Mouse (Mus musculus) myocyte (in vitro differentiated cells): Measurements from ENCODE around the gene Mmrn2. TPM values are rescaled to one million over a fixed set of nuclear protein-coding genes. Genes with fewer than 3 reads are reported as not detected.

Experiments
- H3K27me3 ChIP-seq: one replicate; pipeline ENCODE4 v1.6.1; 2011; ENCODE audit not compliant: control insufficient read depth, insufficient read depth, insufficient read length
- H3K36me3 ChIP-seq: one replicate; pipeline ENCODE4 v1.6.1; 2011; ENCODE audit not compliant: control insufficient read depth, insufficient read depth
- H3K4me2 ChIP-seq: one replicate; pipeline ENCODE4 v1.6.1; 2011; ENCODE audit warnings: low read depth, control low read depth
- H3K4me3 ChIP-seq: one replicate; pipeline ENCODE4 v1.5.1; 2011; ENCODE audit warnings: mild to moderate bottlenecking, control low read depth, moderate library complexity
- H3K79me2 ChIP-seq: one replicate; pipeline ENCODE4 v1.6.1; 2011; ENCODE audit not compliant: control insufficient read depth, insufficient read depth
- H3ac ChIP-seq: one replicate; pipeline ENCODE4 v1.6.1; 2011; ENCODE audit not compliant: control insufficient read depth, insufficient read length
- CEBPB ChIP-seq: IDR thresholded peaks from 2 replicates; pipeline ENCODE4 v1.6.1; 2011; ENCODE audit warnings: mild to moderate bottlenecking, moderate library complexity; ENCODE audit not compliant: poor library complexity, insufficient read depth, severe bottlenecking
- E2F4 ChIP-seq: IDR thresholded peaks from one replicate; pipeline ENCODE4 v1.6.1; 2011; ENCODE audit warnings: mild to moderate bottlenecking, control low read depth, moderate library complexity; ENCODE audit not compliant: insufficient read depth
- MAX ChIP-seq: IDR thresholded peaks from one replicate; pipeline ENCODE4 v1.6.1; 2011; ENCODE audit warnings: low read depth, mild to moderate bottlenecking, control low read depth
- MYOD1 ChIP-seq, 3 experiments: IDR thresholded peaks; one replicate each; pipeline ENCODE4 v1.6.1; 2011; ENCODE audit warnings: control low read depth in 2 of 3, low read depth in 2 of 3, mild to moderate bottlenecking in 2 of 3, moderate library complexity in 1 of 3; ENCODE audit not compliant: insufficient read length in 2 of 3, control insufficient read depth in 1 of 3
- MYOG ChIP-seq, 3 experiments: IDR thresholded peaks; one replicate each; pipeline ENCODE4 v1.6.1; 2011; ENCODE audit warnings: control low read depth in 2 of 3, low read depth in 2 of 3, mild to moderate bottlenecking in 2 of 3; ENCODE audit not compliant: insufficient read length in 2 of 3, control insufficient read depth in 1 of 3, insufficient read depth in 1 of 3
- POLR2A ChIP-seq: IDR thresholded peaks from one replicate; pipeline ENCODE4 v1.6.1; 2011; ENCODE audit warnings: low read depth, mild to moderate bottlenecking, control low read depth, moderate library complexity; ENCODE audit not compliant: insufficient read length
- POLR2AphosphoS2 ChIP-seq: IDR thresholded peaks from one replicate; pipeline ENCODE4 v1.6.1; 2011; ENCODE audit warnings: low read depth, control low read depth; ENCODE audit not compliant: insufficient read length
- REST ChIP-seq: IDR thresholded peaks from one replicate; pipeline ENCODE4 v1.6.1; 2011; ENCODE audit warnings: mild to moderate bottlenecking, control low read depth, moderate library complexity; ENCODE audit not compliant: insufficient read depth, insufficient read length
- SRF ChIP-seq: IDR thresholded peaks from one replicate; pipeline ENCODE4 v1.6.1; 2011; ENCODE audit warnings: low read depth; ENCODE audit not compliant: control insufficient read depth, insufficient read length
- TCF12 ChIP-seq: IDR thresholded peaks from one replicate; pipeline ENCODE4 v1.6.1; 2011; ENCODE audit warnings: mild to moderate bottlenecking, control low read depth; ENCODE audit not compliant: poor library complexity, insufficient read depth, severe bottlenecking
- TCF3 ChIP-seq: IDR thresholded peaks from one replicate; pipeline ENCODE4 v1.6.1; 2011; ENCODE audit warnings: low read depth, control low read depth; ENCODE audit not compliant: insufficient read length
- USF1 ChIP-seq: IDR thresholded peaks from one replicate; pipeline ENCODE4 v1.6.1; 2011; ENCODE audit warnings: low read depth, mild to moderate bottlenecking, control low read depth, moderate library complexity
- polyA plus RNA-seq: library from polyadenylated mRNA; unstranded; fragments of >200 nt; fragmentation: generic; extraction: Trizol; gene quantifications from one replicate; pipeline ENCODE4 v1.2.1, GENCODE M21; 2012; ENCODE audit warnings: missing spikeins

The Mmrn2 gene
- polyA plus RNA-seq, 1 experiment: 0.02 TPM

- Histone ChIP-seq H3K4me2 (no peak overlapping the region), H3K27me3 (no peaks in the 10 kb centered on the region), H3ac (no peak overlapping the region), H3K4me3 (no peak overlapping the region), H3K36me3 (peaks cover 54% of the 10 kb centered on the region), H3K79me2 (no peaks in the 10 kb centered on the region)
- no peak for TF ChIP-seq CEBPB
- TF ChIP-seq MAX: no peak
- no peak for TF ChIP-seq SRF
- TF ChIP-seq TCF3: no peak
- no peak for TF ChIP-seq MYOD1 (IDR thresholded peaks at IDR 0.05; ENCODE audit: control insufficient read depth in 1 of 3, insufficient read length in 2 of 3, low read depth in 2 of 3)
- TF ChIP-seq TCF12: no peak
- no peak for TF ChIP-seq MYOG (IDR thresholded peaks at IDR 0.05; ENCODE audit: control insufficient read depth in 1 of 3, insufficient read depth in 1 of 3, insufficient read length in 2 of 3, low read depth in 2 of 3)
- no peak for TF ChIP-seq POLR2A
- TF ChIP-seq E2F4: no peak
- TF ChIP-seq REST: no peak
- TF ChIP-seq USF1: no peak
- TF ChIP-seq POLR2AphosphoS2: no peak
Measured at GRCm38 (mm10) chr14:34332476-34332875, 42.8 kb upstream of the Mmrn2 start.

- no peak overlapping the region for H3ac ChIP-seq
- H3K27me3 ChIP-seq: no peaks in the 10 kb centered on the region
- peaks cover 68% of the 10 kb centered on the region for H3K36me3 ChIP-seq
- H3K4me3 ChIP-seq: no peak overlapping the region
- H3K4me2 ChIP-seq: no peak overlapping the region
- TF ChIP-seq CEBPB: no peak
- peak in 1 of 3 experiments; percentile 3 for TF ChIP-seq MYOD1 (IDR thresholded peaks at IDR 0.05; ENCODE audit: control insufficient read depth in 1 of 3, insufficient read length in 2 of 3, low read depth in 2 of 3)
- TF ChIP-seq REST: no peak
- no peaks in the 10 kb centered on the region for H3K79me2 ChIP-seq
Measured at GRCm38 (mm10) chr14:34339446-34339845, 35.8 kb upstream of the Mmrn2 start.

GRCm38 (mm10) chr14:34341993-34342392 is 33.3 kb upstream of the Mmrn2 start:
- no peak overlapping the region for H3K4me3 ChIP-seq
- no peaks in the 10 kb centered on the region for H3K79me2 ChIP-seq
- H3K4me2 ChIP-seq: no peak overlapping the region
- H3ac ChIP-seq: no peak overlapping the region
- H3K27me3 ChIP-seq: no peaks in the 10 kb centered on the region
- peaks cover 55% of the 10 kb centered on the region for H3K36me3 ChIP-seq
- TF ChIP-seq MAX (no peak), MYOG (IDR thresholded peaks at IDR 0.05; ENCODE audit: control insufficient read depth in 1 of 3, insufficient read depth in 1 of 3, insufficient read length in 2 of 3, low read depth in 2 of 3) (no peak)

DNA sequence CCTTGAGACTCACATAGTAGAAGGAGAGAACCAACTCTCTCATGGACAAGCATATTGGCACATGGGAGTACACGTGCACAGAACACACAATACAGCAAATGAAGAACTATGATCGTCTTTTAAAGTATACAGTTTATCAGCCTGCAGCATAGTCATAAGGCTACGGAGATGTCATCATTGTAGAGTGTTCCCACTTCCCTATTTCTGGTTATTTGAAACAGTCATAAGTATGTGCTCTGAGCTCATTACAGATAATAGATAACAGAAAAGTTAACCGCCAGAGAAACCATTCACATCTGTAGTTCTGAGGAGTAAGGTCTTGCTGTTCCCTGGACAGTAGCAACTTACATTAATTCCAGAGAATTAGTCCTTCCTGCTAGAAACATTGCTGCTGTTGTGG is 32.2 kb upstream of the Mmrn2 start:
- no peaks in the 10 kb centered on the region for H3K79me2 ChIP-seq
- H3K4me2 ChIP-seq: no peak overlapping the region
- H3ac ChIP-seq: no peak overlapping the region
- H3K36me3 ChIP-seq: peaks cover 44% of the 10 kb centered on the region
- H3K27me3 ChIP-seq: no peaks in the 10 kb centered on the region
- H3K4me3 ChIP-seq: no peak overlapping the region
- TF ChIP-seq CEBPB: no peak
- no peak for TF ChIP-seq TCF12
- no peak for TF ChIP-seq MAX
- no peak for TF ChIP-seq TCF3
- TF ChIP-seq MYOG (IDR thresholded peaks at IDR 0.05; ENCODE audit: control insufficient read depth in 1 of 3, insufficient read depth in 1 of 3, insufficient read length in 2 of 3, low read depth in 2 of 3): no peak

DNA sequence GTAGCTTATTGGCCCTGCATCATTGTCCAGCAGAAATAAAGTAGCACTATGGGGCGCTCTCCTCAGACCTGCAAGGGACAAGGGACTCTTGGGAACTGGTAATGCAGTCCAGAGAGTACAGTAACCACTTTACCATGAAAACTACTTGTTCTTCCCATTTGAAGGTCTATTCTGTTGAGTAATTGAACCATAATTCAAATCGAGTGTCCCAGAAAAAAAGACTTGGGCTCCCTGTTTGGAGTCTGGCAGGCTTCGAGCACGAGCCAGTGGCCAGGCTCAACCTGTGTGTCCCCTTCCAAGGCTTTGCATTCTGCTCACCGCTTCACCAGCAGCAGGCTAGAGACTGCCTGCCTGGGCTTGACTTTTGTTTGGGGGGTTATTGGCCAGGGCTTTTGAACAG is 30.9 kb upstream of the Mmrn2 start:
- H3K27me3 ChIP-seq: no peaks in the 10 kb centered on the region
- no peaks in the 10 kb centered on the region for H3K79me2 ChIP-seq
- no peak overlapping the region for H3K4me3 ChIP-seq
- peaks cover 39% of the 10 kb centered on the region for H3K36me3 ChIP-seq
- TF ChIP-seq E2F4: no peak
- no peak for TF ChIP-seq POLR2AphosphoS2
- TF ChIP-seq REST: no peak
- TF ChIP-seq TCF12: no peak
- no peak overlapping the region for H3ac ChIP-seq
- H3K4me2 ChIP-seq: no peak overlapping the region

- no peak overlapping the region for H3K4me2 ChIP-seq
- no peaks in the 10 kb centered on the region for H3K79me2 ChIP-seq
- H3K27me3 ChIP-seq: no peaks in the 10 kb centered on the region
- peaks cover 25% of the 10 kb centered on the region for H3K36me3 ChIP-seq
- TF ChIP-seq USF1 (no peak), TCF3 (no peak), POLR2AphosphoS2 (peak; percentile 76), MYOG (IDR thresholded peaks at IDR 0.05; ENCODE audit: control insufficient read depth in 1 of 3, insufficient read depth in 1 of 3, insufficient read length in 2 of 3, low read depth in 2 of 3) (no peak), CEBPB (no peak), E2F4 (no peak), MAX (no peak), REST (no peak)
- H3K4me3 ChIP-seq: no peak overlapping the region
- no peak overlapping the region for H3ac ChIP-seq
Measured at GRCm38 (mm10) chr14:34345771-34346566, 29.3 kb upstream of the Mmrn2 start.
